Mouse (Mus musculus) forebrain, embryonic 15.5 days (tissue): ENCODE results near the gene Polr2m. TPM values are rescaled to one million over a fixed set of nuclear protein-coding genes. Genes with fewer than 3 reads are reported as not detected.
"Not testable (repeated sequence)": the region's sequence is repeated elsewhere in the genome, so short reads cannot be mapped to it uniquely, and the experiment has no call there.

Source experiments
- ATAC-seq: fragments of 200-750 bp; cut with Nextera tagmentation; replicated peaks from 2 replicates; pipeline ENCODE4 v1.8.0; 2017; ENCODE audit warnings: mild to moderate bottlenecking, moderate TSS enrichment, moderate library complexity
- H3K27ac ChIP-seq: fragments of 300-500 bp; sonication (generic); replicated peaks from 2 replicates; pipeline ENCODE4 v1.5.1; 2015; ENCODE audit warnings: mild to moderate bottlenecking, inconsistent platforms
- H3K27me3 ChIP-seq: fragments of 300-500 bp; sonication (generic); 2 replicates; pipeline ENCODE4 v1.6.1; 2015; ENCODE audit warnings: inconsistent platforms
- H3K36me3 ChIP-seq: fragments of 300-500 bp; sonication (generic); 2 replicates; pipeline ENCODE4 v1.6.1; 2015; ENCODE audit warnings: mild to moderate bottlenecking, inconsistent platforms
- H3K4me1 ChIP-seq: fragments of 300-500 bp; sonication (generic); 2 replicates; pipeline ENCODE4 v1.6.1; 2015; ENCODE audit warnings: inconsistent platforms
- H3K4me2 ChIP-seq: fragments of 300-500 bp; sonication (generic); replicated peaks from 2 replicates; pipeline ENCODE4 v1.6.1; 2015; ENCODE audit warnings: mild to moderate bottlenecking, inconsistent platforms
- H3K4me3 ChIP-seq: fragments of 300-500 bp; sonication (generic); 2 replicates; pipeline ENCODE4 v1.5.1; 2015; ENCODE audit warnings: mild to moderate bottlenecking, inconsistent platforms
- H3K9ac ChIP-seq: fragments of 300-500 bp; sonication (generic); replicated peaks from 2 replicates; pipeline ENCODE4 v1.6.1; 2015; ENCODE audit warnings: mild to moderate bottlenecking, inconsistent platforms
- H3K9me3 ChIP-seq: fragments of 300-500 bp; sonication (generic); 2 replicates; pipeline ENCODE4 v1.6.1; 2016; ENCODE audit warnings: inconsistent platforms
- WGBS: fragments of 180-500 bp; shearing (Covaris S2); methylation state at CpG from one replicate; pipeline ENCODE4 v1.1.7; 2015; ENCODE audit warnings: mixed read lengths; 5-methylcytosine and 5-hydroxymethylcytosine counted together
- polyA plus RNA-seq: library from polyadenylated mRNA; unstranded; fragments of >200 nt; fragmentation: Nextera tagmentation; extraction: Ambion mirVana; gene quantifications from 2 replicates; pipeline ENCODE4 v1.2.1, GENCODE M21; 2015

Gene Polr2m
- polyA plus RNA-seq, 1 experiment from 2014 or later = 312 TPM

DNA sequence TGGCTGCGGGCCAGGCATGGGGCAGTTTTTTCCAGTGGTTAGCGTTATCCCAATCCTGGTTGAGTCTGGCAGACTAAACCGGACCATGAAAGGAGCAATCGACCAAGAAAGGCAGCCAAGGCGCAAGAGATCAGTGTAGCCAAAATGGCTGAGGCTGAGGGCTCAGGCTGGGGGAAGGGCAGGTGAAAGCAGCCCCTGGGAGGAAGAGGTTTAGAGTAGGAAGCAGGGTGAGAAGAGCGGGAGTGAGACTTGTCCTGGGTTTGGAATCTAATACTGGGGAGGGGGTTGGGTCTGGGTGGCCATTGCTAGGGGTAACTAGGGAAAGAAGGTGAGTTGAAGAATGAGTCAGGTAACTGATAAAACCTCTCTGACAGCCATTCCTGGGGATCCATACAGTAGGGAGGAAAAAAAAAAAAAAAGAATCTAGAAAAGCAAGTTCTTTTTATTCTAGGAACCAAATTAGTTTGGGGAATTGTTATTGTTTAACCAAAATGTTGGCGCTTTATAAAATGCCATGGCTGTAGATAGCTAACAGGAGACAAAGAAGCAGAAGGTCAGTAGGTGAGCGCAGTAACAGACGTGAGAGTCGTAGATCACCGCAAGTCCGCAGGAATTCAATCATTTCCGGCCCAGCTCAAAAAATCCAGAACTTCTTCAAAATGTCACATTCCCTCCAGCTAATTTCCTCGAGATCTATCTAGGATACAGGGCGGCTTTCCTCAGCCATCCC is 6.7 kb upstream of the Polr2m start:
- no peak for ATAC-seq
- WGBS = 86% methylated on average over 15 of the region's 15 CpGs
- H3K4me3 ChIP-seq = no peak overlapping the region
- no peak overlapping the region for H3K9ac ChIP-seq
- H3K36me3 ChIP-seq = no peaks in the 10 kb centered on the region
- H3K27me3 ChIP-seq = no peaks in the 10 kb centered on the region
- H3K4me2 ChIP-seq = no peak overlapping the region
- H3K27ac ChIP-seq = no peak overlapping the region
- no peaks in the 10 kb centered on the region for H3K4me1 ChIP-seq
- H3K9me3 ChIP-seq = no peaks in the 10 kb centered on the region

DNA sequence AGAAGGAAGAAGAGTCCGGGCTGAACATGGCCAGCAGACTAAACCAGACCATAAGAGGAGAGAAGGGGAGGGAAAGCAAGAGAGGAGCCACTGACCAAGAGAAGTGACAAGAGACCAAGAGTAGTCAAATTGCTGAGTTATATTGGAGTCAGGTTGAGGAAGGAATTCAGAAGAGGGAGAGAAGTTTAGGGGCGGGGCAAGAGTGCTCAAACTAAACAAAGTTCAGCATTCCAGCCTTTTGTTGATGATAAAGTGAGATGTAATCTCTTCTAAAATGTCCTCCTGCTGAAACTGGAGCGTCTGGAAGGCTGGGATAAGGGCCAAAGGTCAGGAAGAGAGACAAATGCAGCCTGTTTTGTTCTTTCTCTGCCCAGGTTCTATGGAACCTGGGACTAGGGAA is 4.3 kb upstream of the Polr2m start:
- ATAC-seq = no peak
- Histone ChIP-seq H3K9me3 (no peaks in the 10 kb centered on the region), H3K9ac (no peak overlapping the region), H3K4me1 (peaks cover 4% of the 10 kb centered on the region; the same call in 1 of the 2 replicates), H3K4me3 (no peak overlapping the region), H3K27me3 (no peaks in the 10 kb centered on the region), H3K27ac (no peak overlapping the region), H3K36me3 (no peaks in the 10 kb centered on the region), H3K4me2 (no peak overlapping the region)
- WGBS = 61% methylated on average over 3 of the region's 3 CpGs

DNA sequence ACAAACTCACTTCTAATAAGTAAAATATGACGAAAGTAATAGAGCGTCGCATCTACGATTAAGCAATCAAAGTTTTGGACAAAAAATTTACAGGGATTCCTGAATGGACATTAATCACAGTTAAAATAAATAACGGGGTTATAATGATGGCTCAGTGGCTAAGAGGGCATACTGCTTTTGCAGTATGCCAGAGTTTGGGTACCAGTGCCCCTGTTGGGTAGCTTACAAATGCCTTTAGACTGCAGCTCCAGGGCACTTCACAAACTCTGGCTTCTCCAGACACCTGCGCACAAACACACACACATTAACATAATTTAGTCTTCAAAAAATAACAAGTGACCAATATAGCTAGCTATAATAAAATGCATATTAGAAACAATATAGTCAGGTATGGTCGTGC is 392 bp upstream of the Polr2m start:
- Histone ChIP-seq H3K4me2 (peak overlapping the region; percentile 54), H3K9ac (no peak overlapping the region), H3K36me3 (peaks cover 24% of the 10 kb centered on the region), H3K4me1 (peaks cover 25% of the 10 kb centered on the region), H3K27ac (peak overlapping the region; percentile 92), H3K9me3 (no peaks in the 10 kb centered on the region), H3K27me3 (no peaks in the 10 kb centered on the region), H3K4me3 (peak overlapping the region; percentile 83)
- peak; percentile 66 for ATAC-seq
- WGBS = 43% methylated on average over 7 of the region's 7 CpGs

- H3K9me3 ChIP-seq = no peaks in the 10 kb centered on the region
- H3K27ac ChIP-seq = peak overlapping the region; percentile 92
- H3K4me2 ChIP-seq = peak overlapping the region; percentile 54
- peaks cover 25% of the 10 kb centered on the region for H3K4me1 ChIP-seq
- H3K9ac ChIP-seq = peak overlapping the region; percentile 98
- H3K36me3 ChIP-seq = peaks cover 36% of the 10 kb centered on the region
- H3K4me3 ChIP-seq = peak overlapping the region; percentile 83
- 2% methylated on average over 14 of the region's 14 CpGs for WGBS
- ATAC-seq = no peak
- H3K27me3 ChIP-seq = no peaks in the 10 kb centered on the region
Measured at GRCm38 (mm10) chr9:71484871-71485474, 762 bp downstream of the Polr2m start.

DNA sequence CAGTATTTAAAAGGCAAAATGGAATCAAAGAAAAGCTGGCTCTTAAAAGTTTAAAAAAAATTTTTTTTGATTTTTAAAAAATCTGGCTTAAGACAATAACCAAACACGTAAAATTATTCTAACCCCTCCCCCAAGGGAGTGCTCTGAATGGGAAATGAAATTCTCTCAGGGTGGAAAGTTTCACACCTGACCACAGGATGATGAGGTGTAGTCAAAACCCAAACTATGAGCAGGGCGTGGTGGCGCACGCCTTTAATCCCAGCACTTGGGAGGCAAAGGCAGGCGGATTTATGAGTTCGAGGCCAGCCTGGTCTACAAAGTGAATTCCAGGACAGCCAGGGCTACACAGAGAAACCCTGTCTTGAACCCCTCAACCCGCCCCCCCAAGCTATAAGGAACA is 1.9 kb downstream of the Polr2m start:
- not testable (repeated sequence) for H3K27me3 ChIP-seq, H3K9me3 ChIP-seq, H3K27ac ChIP-seq, ATAC-seq, H3K4me3 ChIP-seq, H3K9ac ChIP-seq
- H3K4me2 ChIP-seq = peak overlapping the region; percentile 54; the same call in 1 of the 2 replicates
- 90% methylated on average over 7 of the region's 7 CpGs for WGBS
- H3K36me3 ChIP-seq = peaks cover 47% of the 10 kb centered on the region
- H3K4me1 ChIP-seq = peaks cover 25% of the 10 kb centered on the region

DNA sequence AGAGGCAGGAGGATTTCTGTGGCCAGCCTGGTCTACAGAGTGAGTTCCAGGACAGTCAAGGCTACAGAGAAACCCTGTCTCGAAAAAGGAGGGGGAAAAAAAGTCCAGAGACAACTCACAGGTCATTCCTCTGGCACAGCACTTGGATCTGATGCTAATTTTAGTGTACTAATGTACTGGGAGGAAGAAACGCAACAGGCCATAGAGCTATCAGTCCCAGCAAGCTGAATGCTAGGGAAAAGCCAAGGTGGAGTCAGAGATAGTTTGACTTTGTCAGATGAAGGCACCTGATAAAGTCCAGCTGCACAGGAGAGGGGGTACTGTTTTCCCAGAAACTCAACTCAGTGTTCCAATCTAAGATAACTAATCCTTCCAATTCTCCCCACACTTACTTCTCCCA is 5.4 kb downstream of the Polr2m start:
- Histone ChIP-seq H3K4me3 (no peak overlapping the region), H3K4me1 (peaks cover 21% of the 10 kb centered on the region), H3K27me3 (no peaks in the 10 kb centered on the region), H3K27ac (no peak overlapping the region), H3K9ac (no peak overlapping the region), H3K36me3 (peaks cover 77% of the 10 kb centered on the region), H3K9me3 (no peaks in the 10 kb centered on the region), H3K4me2 (no peak overlapping the region)
- ATAC-seq = no peak
- WGBS = 95% methylated on average over 2 of the region's 2 CpGs

DNA sequence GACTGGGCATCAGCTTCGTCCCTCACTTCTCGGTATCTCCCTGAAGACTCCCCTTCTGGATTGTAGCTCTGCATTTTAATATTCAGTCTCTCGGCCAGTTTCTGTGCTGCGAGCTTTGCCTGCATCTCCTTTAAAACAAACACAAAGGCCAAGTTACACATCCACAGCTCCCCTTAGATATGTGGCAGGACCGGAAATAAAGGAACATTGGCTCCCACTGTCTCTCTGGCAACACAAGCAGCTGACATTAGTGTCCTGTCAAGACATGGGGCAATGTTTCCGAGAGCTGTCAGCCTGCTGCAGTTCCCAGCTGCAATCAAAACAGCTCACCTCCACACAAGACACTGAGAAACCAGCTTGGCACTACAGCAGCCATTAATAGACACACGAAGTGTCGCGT is 6.3 kb downstream of the Polr2m start:
- no peaks in the 10 kb centered on the region for H3K27me3 ChIP-seq
- no peak overlapping the region for H3K27ac ChIP-seq
- H3K4me2 ChIP-seq = no peak overlapping the region
- no peaks in the 10 kb centered on the region for H3K9me3 ChIP-seq
- peaks cover 16% of the 10 kb centered on the region for H3K4me1 ChIP-seq
- no peak for ATAC-seq
- peaks cover 82% of the 10 kb centered on the region for H3K36me3 ChIP-seq
- 95% methylated on average over 9 of the region's 9 CpGs for WGBS
- no peak overlapping the region for H3K4me3 ChIP-seq
- H3K9ac ChIP-seq = no peak overlapping the region

GRCm38 (mm10) chr9:71478596-71478995 is 7.1 kb downstream of the Polr2m start:
- 94% methylated on average over 7 of the region's 7 CpGs for WGBS
- H3K9me3 ChIP-seq = no peaks in the 10 kb centered on the region
- ATAC-seq = no peak
- no peak overlapping the region for H3K9ac ChIP-seq
- no peak overlapping the region for H3K4me3 ChIP-seq
- H3K27me3 ChIP-seq = no peaks in the 10 kb centered on the region
- H3K27ac ChIP-seq = no peak overlapping the region
- H3K36me3 ChIP-seq = peaks cover 83% of the 10 kb centered on the region
- H3K4me1 ChIP-seq = peaks cover 9% of the 10 kb centered on the region; the same call in 1 of the 2 replicates
- no peak overlapping the region for H3K4me2 ChIP-seq

DNA sequence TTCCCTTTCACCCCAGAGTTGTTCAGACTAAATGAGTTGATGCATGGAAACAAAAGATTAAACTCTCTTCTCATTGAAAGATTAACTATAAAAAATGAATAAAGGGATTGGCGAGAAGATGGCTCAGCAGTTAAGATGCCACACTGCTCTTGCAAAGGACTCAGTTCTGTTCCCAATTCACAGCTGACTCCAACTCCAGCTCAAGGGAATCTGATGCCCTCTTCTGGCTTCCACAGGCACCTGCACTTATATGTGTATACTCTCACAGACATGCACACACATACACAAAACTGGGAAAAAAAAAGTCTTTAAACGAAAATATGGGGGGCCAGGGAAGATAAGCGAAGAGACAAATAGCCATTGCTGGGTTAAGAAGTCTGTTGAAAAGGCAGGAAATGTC is 9.1 kb downstream of the Polr2m start:
- Histone ChIP-seq H3K27me3 (no peaks in the 10 kb centered on the region), H3K4me2 (no peak overlapping the region), H3K27ac (no peak overlapping the region), H3K4me1 (no peaks in the 10 kb centered on the region), H3K9me3 (no peaks in the 10 kb centered on the region), H3K9ac (no peak overlapping the region), H3K36me3 (peaks cover 66% of the 10 kb centered on the region), H3K4me3 (no peak overlapping the region)
- WGBS = 97% methylated on average over 3 of the region's 3 CpGs
- ATAC-seq = no peak

GRCm38 (mm10) chr9:71475536-71475935 is 10.2 kb downstream of the Polr2m start:
- H3K36me3 ChIP-seq = peaks cover 56% of the 10 kb centered on the region
- no peak overlapping the region for H3K4me2 ChIP-seq
- H3K27me3 ChIP-seq = no peaks in the 10 kb centered on the region
- no peak overlapping the region for H3K9ac ChIP-seq
- no peak overlapping the region for H3K27ac ChIP-seq
- H3K4me3 ChIP-seq = no peak overlapping the region
- H3K9me3 ChIP-seq = no peaks in the 10 kb centered on the region
- no peaks in the 10 kb centered on the region for H3K4me1 ChIP-seq
- ATAC-seq = no peak
- 93% methylated on average over 4 of the region's 4 CpGs for WGBS

GRCm38 (mm10) chr9:71467434-71467833 is 18.3 kb downstream of the Polr2m start:
- H3K27me3 ChIP-seq = no peaks in the 10 kb centered on the region
- no peak for ATAC-seq
- WGBS = 73% methylated on average over 4 of the region's 4 CpGs
- H3K27ac ChIP-seq = no peak overlapping the region
- H3K36me3 ChIP-seq = no peaks in the 10 kb centered on the region
- H3K9ac ChIP-seq = no peak overlapping the region
- no peak overlapping the region for H3K4me2 ChIP-seq
- no peaks in the 10 kb centered on the region for H3K9me3 ChIP-seq
- H3K4me3 ChIP-seq = no peak overlapping the region
- no peaks in the 10 kb centered on the region for H3K4me1 ChIP-seq

GRCm38 (mm10) chr9:71466111-71466510 is 19.6 kb downstream of the Polr2m start:
- H3K27ac ChIP-seq = no peak overlapping the region
- no peaks in the 10 kb centered on the region for H3K4me1 ChIP-seq
- ATAC-seq = no peak
- no peaks in the 10 kb centered on the region for H3K27me3 ChIP-seq
- H3K36me3 ChIP-seq = no peaks in the 10 kb centered on the region
- no peak overlapping the region for H3K9ac ChIP-seq
- no peak overlapping the region for H3K4me3 ChIP-seq
- no peak overlapping the region for H3K4me2 ChIP-seq
- WGBS = 89% methylated on average over 3 of the region's 3 CpGs
- no peaks in the 10 kb centered on the region for H3K9me3 ChIP-seq
